Mouse (Mus musculus) MN1 (cell line): ENCODE data around the gene 4930583I09Rik.
A peak's percentile ranks its signal among the peaks of the same experiment; 100 is the strongest.

ENCODE experiments used
- DNase-seq: peaks from one replicate; pipeline ENCODE4 v3.0.0-alpha.2; 2016; ENCODE audit warnings: low spot score

Gene 4930583I09Rik

GRCm38 (mm10) chr17:64835928-64836327 is at the start of gene 4930583I09Rik:
4930583I09Rik (minus strand) TSS chr17:64836071.
- DNase-seq: peak; percentile 34

GRCm38 (mm10) chr17:64876111-64876510 is 40.2 kb upstream of the 4930583I09Rik start:
- no peak for DNase-seq

- no peak for DNase-seq
Observed at GRCm38 (mm10) chr17:64873651-64874072, 37.8 kb upstream of the 4930583I09Rik start.

GRCm38 (mm10) chr17:64863817-64864216 is 27.9 kb upstream of the 4930583I09Rik start:
- no peak for DNase-seq

GRCm38 (mm10) chr17:64860963-64861362 is 25.1 kb upstream of the 4930583I09Rik start:
- no peak for DNase-seq

- DNase-seq: no peak
Observed at GRCm38 (mm10) chr17:64858848-64859247, 23.0 kb upstream of the 4930583I09Rik start.

GRCm38 (mm10) chr17:64848031-64848430 is 12.2 kb upstream of the 4930583I09Rik start:
- DNase-seq: no peak

- DNase-seq: no peak
Observed at GRCm38 (mm10) chr17:64846654-64847053, 10.8 kb upstream of the 4930583I09Rik start.

GRCm38 (mm10) chr17:64836892-64837291 is 1.0 kb upstream of the 4930583I09Rik start:
- no peak for DNase-seq

- DNase-seq: no peak
Observed at GRCm38 (mm10) chr17:64836352-64836751, 481 bp upstream of the 4930583I09Rik start.

GRCm38 (mm10) chr17:64833906-64834490 is 1.9 kb downstream of the 4930583I09Rik start:
- no peak for DNase-seq

- no peak for DNase-seq
Observed at GRCm38 (mm10) chr17:64833071-64833470, 2.8 kb downstream of the 4930583I09Rik start.

- no peak for DNase-seq
Observed at GRCm38 (mm10) chr17:64827482-64827881, 8.4 kb downstream of the 4930583I09Rik start.

- no peak for DNase-seq
Observed at GRCm38 (mm10) chr17:64826843-64827242, 9.0 kb downstream of the 4930583I09Rik start.

- DNase-seq: no peak
Observed at GRCm38 (mm10) chr17:64822561-64822960, 13.3 kb downstream of the 4930583I09Rik start.

- DNase-seq: no peak
Observed at GRCm38 (mm10) chr17:64820841-64821593, 14.9 kb downstream of the 4930583I09Rik start.

GRCm38 (mm10) chr17:64816298-64816697 is 19.6 kb downstream of the 4930583I09Rik start:
- DNase-seq: no peak

GRCm38 (mm10) chr17:64815806-64816205 is 20.1 kb downstream of the 4930583I09Rik start:
- no peak for DNase-seq

- no peak for DNase-seq
Observed at GRCm38 (mm10) chr17:64813568-64813967, 22.3 kb downstream of the 4930583I09Rik start.

GRCm38 (mm10) chr17:64806035-64806589 is 29.8 kb downstream of the 4930583I09Rik start:
- DNase-seq: peak; percentile 72

- DNase-seq: no peak
Observed at GRCm38 (mm10) chr17:64804375-64805124, 31.3 kb downstream of the 4930583I09Rik start.

- DNase-seq: no peak
Observed at GRCm38 (mm10) chr17:64802956-64803275, 33.0 kb downstream of the 4930583I09Rik start.
